Mouse (Mus musculus): Measurements from ENCODE around the gene Fancm. TPM values are rescaled to one million over a fixed set of nuclear protein-coding genes. Genes with fewer than 3 reads are reported as not detected.
A peak's percentile ranks its signal among the peaks of the same experiment; 100 is the strongest.

The Fancm gene
- polyA plus RNA-seq, 1 experiment from 2014 or later = 12.8 TPM

GRCm38 (mm10) chr12:65066234-65066633 lies 9.2 kb upstream of the Fancm start:
- Histone ChIP-seq H3K36me3 (ENCODE audit: control insufficient read depth, insufficient read depth, low read length) (peaks cover 63% of the 10 kb centered on the region), H3K9me3 (ENCODE audit: control insufficient read depth, low read length) (no peaks in the 10 kb centered on the region), H3K4me3 (ENCODE audit: low read length) (no peak overlapping the region), H3K4me1 (ENCODE audit: control insufficient read depth, insufficient read depth, low read length) (no peaks in the 10 kb centered on the region), H3K4me2 (replicated peaks; ENCODE audit: low read depth, low read length) (no peak overlapping the region), H3K27ac (ENCODE audit: low read depth, low read length) (no peak overlapping the region), H3K27me3 (ENCODE audit: control insufficient read depth, insufficient read depth, low read length) (no peaks in the 10 kb centered on the region), H3K9ac (ENCODE audit: low read depth, low read length) (no peak overlapping the region)
- ATAC-seq (ENCODE audit: low FRiP score, low TSS enrichment) = no peak
- WGBS = 82% methylated on average over 3 of the region's 3 CpGs

DNA sequence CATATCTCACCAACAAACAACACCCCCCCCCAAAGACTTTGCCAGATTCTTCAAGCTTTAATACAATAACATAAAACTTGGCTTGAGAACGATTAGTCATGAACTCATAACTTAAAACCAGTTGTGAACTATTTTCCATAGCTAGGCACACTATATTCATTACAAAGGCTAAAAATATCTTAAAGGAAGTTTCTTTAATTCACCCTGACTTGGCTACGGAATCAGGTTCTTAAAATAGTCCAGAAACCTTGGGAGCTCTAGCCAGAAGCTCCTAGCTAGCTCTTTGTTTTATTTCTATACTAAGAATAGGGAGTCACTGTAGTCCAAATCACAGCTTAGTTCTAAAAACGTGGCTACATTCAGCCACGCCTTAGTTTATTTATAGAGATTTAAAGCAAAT lies 7.0 kb upstream of the Fancm start:
- H3K27ac ChIP-seq (ENCODE audit: low read depth, low read length) = no peak overlapping the region
- no peaks in the 10 kb centered on the region for H3K27me3 ChIP-seq (ENCODE audit: control insufficient read depth, insufficient read depth, low read length)
- no peaks in the 10 kb centered on the region for H3K4me1 ChIP-seq (ENCODE audit: control insufficient read depth, insufficient read depth, low read length)
- no peak for ATAC-seq (ENCODE audit: low FRiP score, low TSS enrichment)
- H3K36me3 ChIP-seq (ENCODE audit: control insufficient read depth, insufficient read depth, low read length) = peaks cover 52% of the 10 kb centered on the region
- 78% methylated on average over 4 of the region's 4 CpGs for WGBS
- H3K4me2 ChIP-seq (replicated peaks; ENCODE audit: low read depth, low read length) = no peak overlapping the region
- no peak overlapping the region for H3K4me3 ChIP-seq (ENCODE audit: low read length)
- H3K9me3 ChIP-seq (ENCODE audit: control insufficient read depth, low read length) = no peaks in the 10 kb centered on the region
- H3K9ac ChIP-seq (ENCODE audit: low read depth, low read length) = no peak overlapping the region

DNA sequence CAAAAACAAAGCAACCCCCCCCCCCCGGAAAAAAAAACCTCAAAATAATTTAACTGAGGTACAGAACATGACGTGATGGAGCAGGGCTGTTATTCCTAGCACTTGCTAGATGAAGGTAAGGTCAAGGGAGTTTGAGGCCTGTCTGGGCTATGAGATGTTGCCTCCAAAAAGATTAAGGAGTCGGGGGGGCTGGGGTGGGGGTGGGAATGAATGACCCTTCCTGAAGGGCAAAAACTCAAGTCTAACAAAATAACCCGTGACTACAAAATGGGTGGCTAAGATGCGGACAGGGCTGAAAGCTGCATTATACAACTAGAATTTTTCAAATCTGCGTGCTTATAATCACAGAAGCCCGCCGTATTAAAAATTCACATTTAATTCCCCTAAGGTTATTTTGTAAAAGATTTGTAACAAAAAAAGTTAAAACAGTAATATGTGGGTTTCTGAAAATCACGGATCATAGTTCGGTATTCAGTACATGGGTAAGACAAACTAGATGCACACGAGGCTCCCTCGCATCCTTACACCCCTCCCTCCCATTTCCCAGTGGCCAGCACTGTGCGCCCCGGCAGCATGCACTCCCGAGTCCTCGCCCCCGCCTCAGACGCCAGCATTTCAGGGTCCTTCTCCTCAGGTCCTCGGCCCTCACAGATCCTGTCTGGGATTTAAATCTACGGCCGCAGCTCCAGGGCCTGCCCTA lies 2.3 kb upstream of the Fancm start:
- Histone ChIP-seq H3K9ac (ENCODE audit: low read depth, low read length) (peak overlapping the region; percentile 90), H3K4me2 (replicated peaks; ENCODE audit: low read depth, low read length) (peak overlapping the region; percentile 42), H3K4me3 (ENCODE audit: low read length) (peak overlapping the region; percentile 83), H3K36me3 (ENCODE audit: control insufficient read depth, insufficient read depth, low read length) (peaks cover 17% of the 10 kb centered on the region), H3K27me3 (ENCODE audit: control insufficient read depth, insufficient read depth, low read length) (no peaks in the 10 kb centered on the region), H3K9me3 (ENCODE audit: control insufficient read depth, low read length) (no peaks in the 10 kb centered on the region), H3K27ac (ENCODE audit: low read depth, low read length) (peak overlapping the region; percentile 93), H3K4me1 (ENCODE audit: control insufficient read depth, insufficient read depth, low read length) (peaks cover 20% of the 10 kb centered on the region)
- 2% methylated on average over 21 of the region's 21 CpGs for WGBS
- peak; percentile 79 for ATAC-seq (ENCODE audit: low FRiP score, low TSS enrichment)

DNA sequence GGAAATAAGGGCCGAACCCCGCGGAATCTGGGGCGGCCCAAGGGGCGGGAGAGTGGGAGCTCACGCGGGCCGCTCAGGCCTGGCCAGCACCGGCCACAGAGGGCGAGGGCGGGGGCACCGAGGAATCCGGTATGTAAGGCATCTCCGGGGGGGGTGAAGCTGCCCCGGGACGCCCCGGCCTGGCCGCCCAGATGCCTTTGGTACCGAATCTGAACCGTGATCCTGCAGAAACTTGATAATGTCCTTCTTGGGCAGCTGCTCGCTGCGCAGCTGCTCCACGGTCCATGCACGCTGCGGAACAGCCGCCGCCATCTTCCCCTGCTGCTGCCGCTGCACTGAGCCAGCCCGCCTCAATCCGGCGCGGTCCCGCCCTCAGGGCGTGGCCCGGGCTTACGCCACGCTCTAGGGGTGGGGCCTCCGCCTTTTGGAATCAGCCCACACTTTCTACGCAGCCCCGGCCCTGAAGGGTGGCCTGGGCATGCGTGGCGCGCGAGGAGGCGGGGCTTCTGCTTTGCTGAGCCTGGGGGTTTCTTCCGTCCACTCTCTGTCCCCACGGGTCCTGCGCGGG lies 1.7 kb upstream of the Fancm start, which contains the start of gene Fkbp3:
Fkbp3 (minus strand) TSS at position 397 of the 568 bp plus-strand sequence.
- Histone ChIP-seq H3K4me2 (replicated peaks; ENCODE audit: low read depth, low read length) (peak within 1 kb of the TSS; percentile 42), H3K4me3 (ENCODE audit: low read length) (peak within 1 kb of the TSS; percentile 83), H3K36me3 (ENCODE audit: control insufficient read depth, insufficient read depth, low read length) (peaks cover 13% of the 10 kb centered on the region), H3K9me3 (ENCODE audit: control insufficient read depth, low read length) (no peaks in the 10 kb centered on the region), H3K9ac (ENCODE audit: low read depth, low read length) (peak within 1 kb of the TSS; percentile 90), H3K4me1 (ENCODE audit: control insufficient read depth, insufficient read depth, low read length) (peaks cover 20% of the 10 kb centered on the region), H3K27me3 (ENCODE audit: control insufficient read depth, insufficient read depth, low read length) (no peaks in the 10 kb centered on the region), H3K27ac (ENCODE audit: low read depth, low read length) (peak within 1 kb of the TSS; percentile 93)
- ATAC-seq (ENCODE audit: low FRiP score, low TSS enrichment) = peak; percentile 99
- under 1% methylated on average over 49 of the region's 49 CpGs for WGBS

DNA sequence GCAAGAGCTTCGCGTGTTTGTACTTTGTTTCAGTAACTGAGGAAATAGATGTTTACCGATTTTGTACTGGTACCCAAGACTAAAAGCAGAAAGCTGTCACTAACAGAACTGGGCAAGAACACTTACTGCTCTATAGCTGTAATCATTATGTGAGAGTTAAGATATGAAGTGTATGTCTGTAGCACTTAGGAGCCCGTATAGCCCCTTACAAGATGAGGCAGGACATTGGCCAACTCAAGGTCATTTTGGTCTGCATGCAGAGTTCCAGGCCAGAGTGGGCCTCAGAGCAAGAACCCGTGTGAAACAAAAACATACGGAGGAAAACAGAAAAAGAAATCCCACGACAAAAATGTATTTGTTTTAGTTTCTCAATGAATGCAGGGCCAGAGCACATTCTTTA lies 752 bp upstream of the Fancm start:
- WGBS = 41% methylated on average over 7 of the region's 7 CpGs
- Histone ChIP-seq H3K4me1 (ENCODE audit: control insufficient read depth, insufficient read depth, low read length) (peaks cover 20% of the 10 kb centered on the region), H3K4me2 (replicated peaks; ENCODE audit: low read depth, low read length) (peak overlapping the region; percentile 42), H3K27me3 (ENCODE audit: control insufficient read depth, insufficient read depth, low read length) (no peaks in the 10 kb centered on the region), H3K9me3 (ENCODE audit: control insufficient read depth, low read length) (no peaks in the 10 kb centered on the region), H3K27ac (ENCODE audit: low read depth, low read length) (peak overlapping the region; percentile 55; the same call in 1 of the 2 replicates), H3K36me3 (ENCODE audit: control insufficient read depth, insufficient read depth, low read length) (peaks cover 6% of the 10 kb centered on the region; the same call in 1 of the 2 replicates), H3K9ac (ENCODE audit: low read depth, low read length) (peak overlapping the region; percentile 90; the same call in 1 of the 2 replicates), H3K4me3 (ENCODE audit: low read length) (peak overlapping the region; percentile 83)
- no peak for ATAC-seq (ENCODE audit: low FRiP score, low TSS enrichment)

GRCm38 (mm10) chr12:65075733-65076310 lies 419 bp downstream of the Fancm start:
- Histone ChIP-seq H3K4me3 (ENCODE audit: low read length) (peak overlapping the region; percentile 83), H3K36me3 (ENCODE audit: control insufficient read depth, insufficient read depth, low read length) (peaks cover 11% of the 10 kb centered on the region; the same call in 1 of the 2 replicates), H3K9me3 (ENCODE audit: control insufficient read depth, low read length) (no peaks in the 10 kb centered on the region), H3K27me3 (ENCODE audit: control insufficient read depth, insufficient read depth, low read length) (no peaks in the 10 kb centered on the region), H3K4me2 (replicated peaks; ENCODE audit: low read depth, low read length) (peak overlapping the region; percentile 42), H3K9ac (ENCODE audit: low read depth, low read length) (peak overlapping the region; percentile 82), H3K27ac (ENCODE audit: low read depth, low read length) (peak overlapping the region; percentile 83), H3K4me1 (ENCODE audit: control insufficient read depth, insufficient read depth, low read length) (peaks cover 20% of the 10 kb centered on the region)
- peak; percentile 1; the same call in 1 of the 2 replicates for ATAC-seq (ENCODE audit: low FRiP score, low TSS enrichment)
- under 1% methylated on average over 41 of the region's 41 CpGs for WGBS

- ATAC-seq (ENCODE audit: low FRiP score, low TSS enrichment) = no peak
- Histone ChIP-seq H3K9ac (ENCODE audit: low read depth, low read length) (peak overlapping the region; percentile 82; the same call in 1 of the 2 replicates), H3K36me3 (ENCODE audit: control insufficient read depth, insufficient read depth, low read length) (peaks cover 12% of the 10 kb centered on the region; the same call in 1 of the 2 replicates), H3K9me3 (ENCODE audit: control insufficient read depth, low read length) (no peaks in the 10 kb centered on the region), H3K27ac (ENCODE audit: low read depth, low read length) (no peak overlapping the region), H3K4me2 (replicated peaks; ENCODE audit: low read depth, low read length) (peak overlapping the region; percentile 42), H3K4me1 (ENCODE audit: control insufficient read depth, insufficient read depth, low read length) (peaks cover 20% of the 10 kb centered on the region), H3K4me3 (ENCODE audit: low read length) (peak overlapping the region; percentile 83; the same call in 1 of the 2 replicates), H3K27me3 (ENCODE audit: control insufficient read depth, insufficient read depth, low read length) (no peaks in the 10 kb centered on the region)
- WGBS = 80% methylated on average over 9 of the region's 9 CpGs
Observed at GRCm38 (mm10) chr12:65076906-65077305, 1.5 kb downstream of the Fancm start.

DNA sequence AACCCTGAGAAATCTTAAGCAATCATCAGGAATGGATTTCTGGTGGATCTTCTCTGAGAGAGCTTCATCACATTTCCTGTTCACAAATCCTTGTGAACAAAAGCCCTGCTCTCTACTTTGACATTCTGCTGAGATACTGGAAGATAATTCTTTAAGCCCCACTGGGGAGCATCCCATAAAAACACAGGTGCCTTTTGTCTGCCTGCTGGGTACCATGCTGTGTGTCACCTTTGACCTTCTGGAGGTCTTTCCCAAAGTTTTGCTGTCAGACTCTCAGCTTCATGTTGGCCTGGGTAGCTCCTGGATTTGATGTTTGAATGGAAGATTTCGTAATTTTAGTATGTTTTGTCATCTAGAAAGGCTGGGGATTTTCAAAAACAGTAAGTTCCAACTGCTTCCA lies 33.3 kb downstream of the Fancm start:
- 82% methylated on average over 1 of the region's 1 CpGs for WGBS
- Histone ChIP-seq H3K4me3 (ENCODE audit: low read length) (no peak overlapping the region), H3K9me3 (ENCODE audit: control insufficient read depth, low read length) (no peaks in the 10 kb centered on the region), H3K27me3 (ENCODE audit: control insufficient read depth, insufficient read depth, low read length) (no peaks in the 10 kb centered on the region), H3K36me3 (ENCODE audit: control insufficient read depth, insufficient read depth, low read length) (peaks cover 27% of the 10 kb centered on the region), H3K27ac (ENCODE audit: low read depth, low read length) (no peak overlapping the region), H3K4me2 (replicated peaks; ENCODE audit: low read depth, low read length) (no peak overlapping the region), H3K4me1 (ENCODE audit: control insufficient read depth, insufficient read depth, low read length) (no peaks in the 10 kb centered on the region), H3K9ac (ENCODE audit: low read depth, low read length) (no peak overlapping the region)
- no peak for ATAC-seq (ENCODE audit: low FRiP score, low TSS enrichment)

GRCm38 (mm10) chr12:65111503-65111902 lies 36.1 kb downstream of the Fancm start:
- Histone ChIP-seq H3K4me3 (ENCODE audit: low read length) (no peak overlapping the region), H3K27me3 (ENCODE audit: control insufficient read depth, insufficient read depth, low read length) (no peaks in the 10 kb centered on the region), H3K4me2 (replicated peaks; ENCODE audit: low read depth, low read length) (no peak overlapping the region), H3K9me3 (ENCODE audit: control insufficient read depth, low read length) (no peaks in the 10 kb centered on the region), H3K27ac (ENCODE audit: low read depth, low read length) (no peak overlapping the region), H3K36me3 (ENCODE audit: control insufficient read depth, insufficient read depth, low read length) (peaks cover 23% of the 10 kb centered on the region), H3K9ac (ENCODE audit: low read depth, low read length) (no peak overlapping the region), H3K4me1 (ENCODE audit: control insufficient read depth, insufficient read depth, low read length) (no peaks in the 10 kb centered on the region)
- WGBS = 95% methylated on average over 3 of the region's 3 CpGs
- no peak for ATAC-seq (ENCODE audit: low FRiP score, low TSS enrichment)
